Mouse (Mus musculus) CH12.LX (cell line): Measurements from ENCODE around the gene Rrp15.

Experiments used
- CTCF ChIP-seq, 2 experiments: IDR thresholded peaks in 1 of 2; conservative IDR thresholded peaks in 1 of 2; 2 replicates each; pipeline ENCODE4 v1.5.1; 2011 to 2012; ENCODE audit warnings: low read depth in 2 of 2, low read length in 2 of 2, improper control_type of control experiment in 1 of 2, inconsistent platforms in 1 of 2, mild to moderate bottlenecking in 1 of 2, moderate library complexity in 1 of 2
- EP300 ChIP-seq: IDR thresholded peaks from 2 replicates; pipeline ENCODE4 v1.6.1; 2011; ENCODE audit warnings: low read length, improper control_type of control experiment
- ETS1 ChIP-seq: conservative IDR thresholded peaks from 2 replicates; pipeline ENCODE4 v1.6.1; 2012; ENCODE audit warnings: low read depth, mild to moderate bottlenecking, inconsistent platforms, low read length, improper control_type of control experiment, moderate library complexity
- MAZ ChIP-seq: IDR thresholded peaks from 2 replicates; pipeline ENCODE4 v1.6.1; 2012; ENCODE audit warnings: low read depth, mild to moderate bottlenecking, inconsistent platforms, low read length, improper control_type of control experiment, moderate library complexity
- POLR2A ChIP-seq: IDR thresholded peaks from 2 replicates; pipeline ENCODE4 v1.6.1; 2011; ENCODE audit warnings: low read depth, mild to moderate bottlenecking, improper control_type of control experiment, low read length
- SMC3 ChIP-seq: IDR thresholded peaks from 2 replicates; pipeline ENCODE4 v1.6.1; 2011; ENCODE audit warnings: low read depth, low read length, improper control_type of control experiment
- ZKSCAN1 ChIP-seq: IDR thresholded peaks from 2 replicates; pipeline ENCODE4 v1.6.1; 2012; ENCODE audit warnings: low read depth, inconsistent platforms, low read length, improper control_type of control experiment, borderline replicate concordance

GRCm38 (mm10) chr1:186749675-186750283, 621 bp upstream of the Rrp15 start:
- TF ChIP-seq SMC3 (no peak), POLR2A (no peak), CTCF (conservative IDR thresholded peaks at IDR 0.05 in 1 of 2, IDR thresholded peaks at IDR 0.05 in 1 of 2; ENCODE audit: low read depth in 2 of 2, low read length in 2 of 2) (no peak), MAZ (no peak), ETS1 (no peak), ZKSCAN1 (no peak), EP300 (no peak)
